Mouse (Mus musculus): ENCODE measurements around the gene Pld2. TPM values are rescaled to one million over a fixed set of nuclear protein-coding genes. Genes with fewer than 3 reads are reported as not detected.

The Pld2 gene
- polyA plus RNA-seq, 1 experiment, result 4.0 TPM

GRCm38 (mm10) chr11:70596094-70596493 lies 56.2 kb downstream of the Pld2 start:
- Histone ChIP-seq H3K27ac (ENCODE audit: control insufficient read depth, insufficient read depth, low read depth, low read length, poor library complexity) (peak overlapping the region; percentile 1; the same call in 1 of the 2 replicates), H3K4me1 (ENCODE audit: control insufficient read depth, insufficient read depth, low read length) (peaks cover 4% of the 10 kb centered on the region), H3K4me3 (replicated peaks; ENCODE audit: control insufficient read depth, low read depth, low read length) (no peak overlapping the region)
- TF ChIP-seq POLR2A (IDR thresholded peaks at IDR 0.05; ENCODE audit: borderline replicate concordance, control insufficient read depth, low read depth, low read length), result no peak
- no peak for TF ChIP-seq CTCF (IDR thresholded peaks at IDR 0.05; ENCODE audit: control insufficient read depth, insufficient read depth, low read length)
- WGBS, result 79% methylated on average over 4 of the region's 4 CpGs

- H3K27ac ChIP-seq (ENCODE audit: control insufficient read depth, insufficient read depth, low read depth, low read length, poor library complexity), result no peak overlapping the region
- H3K4me3 ChIP-seq (replicated peaks; ENCODE audit: control insufficient read depth, low read depth, low read length), result no peak overlapping the region
- WGBS, result 29% methylated on average over 6 of the region's 6 CpGs
- TF ChIP-seq POLR2A (IDR thresholded peaks at IDR 0.05; ENCODE audit: borderline replicate concordance, control insufficient read depth, low read depth, low read length) (no peak), CTCF (IDR thresholded peaks at IDR 0.05; ENCODE audit: control insufficient read depth, insufficient read depth, low read length) (no peak)
- peaks cover 4% of the 10 kb centered on the region for H3K4me1 ChIP-seq (ENCODE audit: control insufficient read depth, insufficient read depth, low read length)
Observed at GRCm38 (mm10) chr11:70597301-70597700, 57.4 kb downstream of the Pld2 start.

GRCm38 (mm10) chr11:70598451-70598953 lies 58.6 kb downstream of the Pld2 start:
- Histone ChIP-seq H3K4me1 (ENCODE audit: control insufficient read depth, insufficient read depth, low read length) (peaks cover 4% of the 10 kb centered on the region), H3K4me3 (replicated peaks; ENCODE audit: control insufficient read depth, low read depth, low read length) (no peak overlapping the region), H3K27ac (ENCODE audit: control insufficient read depth, insufficient read depth, low read depth, low read length, poor library complexity) (no peak overlapping the region)
- 67% methylated on average over 9 of the region's 9 CpGs for WGBS
- TF ChIP-seq CTCF (IDR thresholded peaks at IDR 0.05; ENCODE audit: control insufficient read depth, insufficient read depth, low read length) (no peak), POLR2A (IDR thresholded peaks at IDR 0.05; ENCODE audit: borderline replicate concordance, control insufficient read depth, low read depth, low read length) (no peak)

- H3K4me1 ChIP-seq (ENCODE audit: control insufficient read depth, insufficient read depth, low read length), result no peaks in the 10 kb centered on the region
- TF ChIP-seq CTCF (IDR thresholded peaks at IDR 0.05; ENCODE audit: control insufficient read depth, insufficient read depth, low read length) (peak; percentile 91), POLR2A (IDR thresholded peaks at IDR 0.05; ENCODE audit: borderline replicate concordance, control insufficient read depth, low read depth, low read length) (no peak)
- H3K4me3 ChIP-seq (replicated peaks; ENCODE audit: control insufficient read depth, low read depth, low read length), result no peak overlapping the region
- H3K27ac ChIP-seq (ENCODE audit: control insufficient read depth, insufficient read depth, low read depth, low read length, poor library complexity), result no peak overlapping the region
- WGBS, result 69% methylated on average over 14 of the region's 14 CpGs
Observed at GRCm38 (mm10) chr11:70605024-70605566, 65.2 kb downstream of the Pld2 start.

- no peak overlapping the region; the same call in 1 of the 2 replicates for H3K27ac ChIP-seq (ENCODE audit: control insufficient read depth, insufficient read depth, low read depth, low read length, poor library complexity)
- TF ChIP-seq POLR2A (IDR thresholded peaks at IDR 0.05; ENCODE audit: borderline replicate concordance, control insufficient read depth, low read depth, low read length) (no peak), CTCF (IDR thresholded peaks at IDR 0.05; ENCODE audit: control insufficient read depth, insufficient read depth, low read length) (no peak)
- H3K4me3 ChIP-seq (replicated peaks; ENCODE audit: control insufficient read depth, low read depth, low read length), result no peak overlapping the region
- 81% methylated on average over 12 of the region's 12 CpGs for WGBS
- no peaks in the 10 kb centered on the region for H3K4me1 ChIP-seq (ENCODE audit: control insufficient read depth, insufficient read depth, low read length)
Observed at GRCm38 (mm10) chr11:70606717-70607116, 66.9 kb downstream of the Pld2 start.

GRCm38 (mm10) chr11:70607611-70608010 lies 67.7 kb downstream of the Pld2 start:
- H3K27ac ChIP-seq (ENCODE audit: control insufficient read depth, insufficient read depth, low read depth, low read length, poor library complexity), result no peak overlapping the region
- H3K4me3 ChIP-seq (replicated peaks; ENCODE audit: control insufficient read depth, low read depth, low read length), result no peak overlapping the region
- TF ChIP-seq CTCF (IDR thresholded peaks at IDR 0.05; ENCODE audit: control insufficient read depth, insufficient read depth, low read length) (no peak), POLR2A (IDR thresholded peaks at IDR 0.05; ENCODE audit: borderline replicate concordance, control insufficient read depth, low read depth, low read length) (no peak)
- WGBS, result 84% methylated on average over 9 of the region's 9 CpGs
- no peaks in the 10 kb centered on the region for H3K4me1 ChIP-seq (ENCODE audit: control insufficient read depth, insufficient read depth, low read length)

Other genes starting within 250 kb of the Pld2 start
- not detected in 2 replicates for gene Alox12e, start 217.4 kb upstream of the Pld2 start, polyA plus RNA-seq (2011; ENCODE audit: insufficient read depth, insufficient read length, low replicate concordance, missing spikeins)
- 2.0 and 3.5 TPM in 2 replicates for gene Alox15, start 188.0 kb upstream of the Pld2 start, polyA plus RNA-seq (2011; ENCODE audit: insufficient read depth, insufficient read length, low replicate concordance, missing spikeins)
- 13.9 and 22.7 TPM in 2 replicates for gene Pelp1, start 130.0 kb upstream of the Pld2 start, polyA plus RNA-seq (2011; ENCODE audit: insufficient read depth, insufficient read length, low replicate concordance, missing spikeins)
- 201 and 438 TPM in 2 replicates for gene Arrb2, start 107.4 kb upstream of the Pld2 start, polyA plus RNA-seq (2011; ENCODE audit: insufficient read depth, insufficient read length, low replicate concordance, missing spikeins)
- gene Med11, start 88.1 kb upstream of the Pld2 start, polyA plus RNA-seq (2011; ENCODE audit: insufficient read depth, insufficient read length, low replicate concordance, missing spikeins), result 8.3 and 16.1 TPM in 2 replicates
- 0.66 and 1.5 TPM in 2 replicates for gene Zmynd15, start 80.6 kb upstream of the Pld2 start, polyA plus RNA-seq (2011; ENCODE audit: insufficient read depth, insufficient read length, low replicate concordance, missing spikeins)
- 0.59 and 3.2 TPM in 2 replicates for gene Cxcl16, start 80.1 kb upstream of the Pld2 start, polyA plus RNA-seq (2011; ENCODE audit: insufficient read depth, insufficient read length, low replicate concordance, missing spikeins)
- gene Tm4sf5, start 34.8 kb upstream of the Pld2 start, polyA plus RNA-seq (2011; ENCODE audit: insufficient read depth, insufficient read length, low replicate concordance, missing spikeins), result not detected in 2 replicates
- gene Vmo1, start 25.4 kb upstream of the Pld2 start, polyA plus RNA-seq (2011; ENCODE audit: insufficient read depth, insufficient read length, low replicate concordance, missing spikeins), result not detected in 2 replicates
- gene Gltpd2, start 20.9 kb upstream of the Pld2 start, polyA plus RNA-seq (2011; ENCODE audit: insufficient read depth, insufficient read length, low replicate concordance, missing spikeins), result not detected in 2 replicates
- 90.4 and 129 TPM in 2 replicates for gene Psmb6, start 14.7 kb upstream of the Pld2 start, polyA plus RNA-seq (2011; ENCODE audit: insufficient read depth, insufficient read length, low replicate concordance, missing spikeins)
- gene Gm40193, start 7.1 kb upstream of the Pld2 start, polyA plus RNA-seq (2011; ENCODE audit: insufficient read depth, insufficient read length, low replicate concordance, missing spikeins), result not detected in 2 replicates
- gene Mink1, start 22.8 kb downstream of the Pld2 start, polyA plus RNA-seq (2011; ENCODE audit: insufficient read depth, insufficient read length, low replicate concordance, missing spikeins), result 50.8 and 79.5 TPM in 2 replicates
- not detected in 2 replicates for gene 4930544D05Rik, start 75.8 kb downstream of the Pld2 start, polyA plus RNA-seq (2011; ENCODE audit: insufficient read depth, insufficient read length, low replicate concordance, missing spikeins)
- gene Chrne, start 79.2 kb downstream of the Pld2 start, polyA plus RNA-seq (2011; ENCODE audit: insufficient read depth, insufficient read length, low replicate concordance, missing spikeins), result 2.0 TPM in 1 of 2 replicates, not detected in the other
- gene Gp1ba, start 99.1 kb downstream of the Pld2 start, polyA plus RNA-seq (2011; ENCODE audit: insufficient read depth, insufficient read length, low replicate concordance, missing spikeins), result 8.6 and 28.3 TPM in 2 replicates
- 125 and 265 TPM in 2 replicates for gene Rnf167, start 107.2 kb downstream of the Pld2 start, polyA plus RNA-seq (2011; ENCODE audit: insufficient read depth, insufficient read length, low replicate concordance, missing spikeins)
- 28.7 and 49.2 TPM in 2 replicates for gene Slc25a11, start 107.4 kb downstream of the Pld2 start, polyA plus RNA-seq (2011; ENCODE audit: insufficient read depth, insufficient read length, low replicate concordance, missing spikeins)
- gene Pfn1, start 114.6 kb downstream of the Pld2 start, polyA plus RNA-seq (2011; ENCODE audit: insufficient read depth, insufficient read length, low replicate concordance, missing spikeins), result 840 and 1,173 TPM in 2 replicates
- 14.7 and 29.8 TPM in 2 replicates for gene Eno3, start 117.1 kb downstream of the Pld2 start, polyA plus RNA-seq (2011; ENCODE audit: insufficient read depth, insufficient read length, low replicate concordance, missing spikeins)
- gene Spag7, start 129.4 kb downstream of the Pld2 start, polyA plus RNA-seq (2011; ENCODE audit: insufficient read depth, insufficient read length, low replicate concordance, missing spikeins), result 37.1 and 70.9 TPM in 2 replicates
- gene Camta2, start 148.0 kb downstream of the Pld2 start, polyA plus RNA-seq (2011; ENCODE audit: insufficient read depth, insufficient read length, low replicate concordance, missing spikeins), result 11.2 and 24.0 TPM in 2 replicates
- gene Inca1, start 160.1 kb downstream of the Pld2 start, polyA plus RNA-seq (2011; ENCODE audit: insufficient read depth, insufficient read length, low replicate concordance, missing spikeins), result not detected in 2 replicates
- 10.0 and 13.7 TPM in 2 replicates for gene Kif1c, start 160.5 kb downstream of the Pld2 start, polyA plus RNA-seq (2011; ENCODE audit: insufficient read depth, insufficient read length, low replicate concordance, missing spikeins)
- gene Zfp3, start 224.1 kb downstream of the Pld2 start, polyA plus RNA-seq (2011; ENCODE audit: insufficient read depth, insufficient read length, low replicate concordance, missing spikeins), result 1.1 and 1.7 TPM in 2 replicates